Mouse (Mus musculus) thymus, postnatal 25 days (tissue): ENCODE measurements around the gene Mtmr12.

Experiments used
- DNase-seq: peaks from one replicate; pipeline ENCODE4 v3.0.0; 2022

Mtmr12 gene

GRCm38 (mm10) chr15:12284794-12285534, 80.1 kb downstream of the Mtmr12 start:
- peak; percentile 30 for DNase-seq

GRCm38 (mm10) chr15:12285535-12285809, 80.6 kb downstream of the Mtmr12 start:
- no peak for DNase-seq

GRCm38 (mm10) chr15:12290330-12290729, 85.5 kb downstream of the Mtmr12 start:
- no peak for DNase-seq

- DNase-seq: no peak
Measured at GRCm38 (mm10) chr15:12291757-12292156, 86.9 kb downstream of the Mtmr12 start.

GRCm38 (mm10) chr15:12296228-12296627, 91.4 kb downstream of the Mtmr12 start:
- no peak for DNase-seq

- DNase-seq: no peak
Measured at GRCm38 (mm10) chr15:12298231-12298737, 93.5 kb downstream of the Mtmr12 start.

GRCm38 (mm10) chr15:12301771-12302170, 96.9 kb downstream of the Mtmr12 start:
- DNase-seq: no peak

GRCm38 (mm10) chr15:12306188-12307071, 101.6 kb downstream of the Mtmr12 start:
- no peak for DNase-seq

- DNase-seq: no peak
Measured at GRCm38 (mm10) chr15:12307114-12307513, 102.3 kb downstream of the Mtmr12 start.

GRCm38 (mm10) chr15:12308539-12308938, 103.7 kb downstream of the Mtmr12 start:
- no peak for DNase-seq

- DNase-seq: no peak
Measured at GRCm38 (mm10) chr15:12310676-12311075, 105.8 kb downstream of the Mtmr12 start.

GRCm38 (mm10) chr15:12311465-12311864, 106.6 kb downstream of the Mtmr12 start:
- no peak for DNase-seq

GRCm38 (mm10) chr15:12313255-12313654, 108.4 kb downstream of the Mtmr12 start:
- DNase-seq: no peak

GRCm38 (mm10) chr15:12314584-12314983, 109.8 kb downstream of the Mtmr12 start:
- DNase-seq: no peak

GRCm38 (mm10) chr15:12315996-12316395, 111.2 kb downstream of the Mtmr12 start:
- no peak for DNase-seq

- DNase-seq: no peak
Measured at GRCm38 (mm10) chr15:12317290-12317689, 112.5 kb downstream of the Mtmr12 start.

- DNase-seq: no peak
Measured at GRCm38 (mm10) chr15:12318451-12318850, 113.6 kb downstream of the Mtmr12 start.

- DNase-seq: no peak
Measured at GRCm38 (mm10) chr15:12319889-12320288, 115.1 kb downstream of the Mtmr12 start.

- DNase-seq: no peak
Measured at GRCm38 (mm10) chr15:12320441-12321090, 115.7 kb downstream of the Mtmr12 start.

- DNase-seq: peak; percentile 94
Measured at GRCm38 (mm10) chr15:12321091-12321787, 116.4 kb downstream of the Mtmr12 start, which contains the start of gene Golph3. TSS of gene Golph3 (plus strand) at chr15:12321450.

- peak; percentile 60 for DNase-seq
Measured at GRCm38 (mm10) chr15:12321788-12322621, 117.2 kb downstream of the Mtmr12 start, which contains the start of gene 1810049J17Rik. TSS of gene 1810049J17Rik (minus strand) at chr15:12321899.
